Comparison of ENCODE assay signal across 26 mouse cellular contexts in the genomic region with DNA sequence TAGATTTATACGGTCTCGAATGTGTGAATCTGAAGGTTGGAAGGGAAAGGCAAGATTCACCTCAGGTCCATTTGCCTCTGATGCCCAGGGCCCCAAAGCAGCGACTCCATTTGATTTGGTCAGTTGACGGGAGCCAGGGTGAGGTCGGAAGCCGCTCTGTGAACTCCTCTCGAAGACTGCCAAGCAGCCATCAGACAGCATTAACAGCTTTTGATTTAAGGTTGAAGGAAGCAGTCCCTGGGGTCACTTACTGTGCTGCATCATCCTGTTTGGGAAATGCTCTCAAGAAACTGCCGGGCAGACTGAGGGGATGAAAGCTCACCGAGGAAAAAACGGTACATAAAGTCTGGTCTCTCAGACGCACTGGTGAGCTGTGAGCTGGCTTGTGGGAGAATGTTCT.
A peak's percentile ranks its signal among the peaks of the same experiment; 100 is the strongest.
DNase-seq lines count a peak whose midpoint lies in the region; ATAC-seq lines count a peak whose summit lies in the region.
"Had no signal": no experiment of that assay in that cellular context is flagged by ENCODE, and none has a peak within 500 bp of the region (broad histone marks: within the 10 kb centered on the region; RNA-seq: fewer than 3 reads in every experiment).

No protein-coding gene starts in this region.

- 49% methylated on average over 11 of the region's 11 CpGs for WGBS in intestine, embryonic 14.5 days
- WGBS in intestine, embryonic 16.5 days, result 55% methylated on average over 11 of the region's 11 CpGs
- WGBS in midbrain, embryonic 15.5 days, result 76% methylated on average over 11 of the region's 11 CpGs

- no peak overlapping the region for H3K27ac ChIP-seq in intestine, embryonic 14.5 days (ENCODE audit: low read depth)
- H3K27ac ChIP-seq in intestine, embryonic 16.5 days (ENCODE audit: low read length), result no peak overlapping the region
- H3K27ac ChIP-seq in midbrain, embryonic 15.5 days, result no peak overlapping the region
- H3K27ac ChIP-seq: forebrain, embryonic 10.5 days; forebrain, embryonic 13.5 days; hindbrain, embryonic 12.5 days; hindbrain, embryonic 15.5 days had no signal

- H3K4me3 ChIP-seq in intestine, embryonic 14.5 days (ENCODE audit: low read depth, low read length), result no peak overlapping the region
- no peak overlapping the region for H3K4me3 ChIP-seq in intestine, embryonic 16.5 days (ENCODE audit: low read length)
- H3K4me3 ChIP-seq in midbrain, embryonic 15.5 days, result no peak overlapping the region
- H3K4me3 ChIP-seq: forebrain, embryonic 10.5 days; forebrain, embryonic 13.5 days; hindbrain, embryonic 12.5 days; hindbrain, embryonic 15.5 days had no signal

- peak; percentile 49 for DNase-seq in intestine, embryonic 14.5 days (ENCODE audit: low spot score)
- peak; percentile 47 for DNase-seq in kidney, postnatal 10 days
- no peak for DNase-seq in kidney, adult 18-20 months
- DNase-seq in kidney, postnatal 4 days, result peak; percentile 37 to 57
- no peak for DNase-seq in kidney, postnatal 36 days
- DNase-seq in retina, postnatal 1 day, result no peak
- DNase-seq: adrenal gland, adult 8-10 months; adrenal gland, postnatal 25 days; B cell, adult 2 months; cerebellum, adult 11-12 months; cerebellum, adult 9-10 months; cerebellum, postnatal 14 days; gastrocnemius, postnatal 10 days; gastrocnemius, postnatal 36 days; heart, adult 11 months had no signal

- H3K4me1 ChIP-seq in intestine, embryonic 14.5 days (replicated peaks; ENCODE audit: control insufficient read depth, insufficient read depth, low read length), result peaks cover 4% of the 10 kb centered on the region
- 0 out of 2 replicates have a peak, but pooled peaks cover 2% of the 10 kb centered on the region for H3K4me1 ChIP-seq in intestine, embryonic 16.5 days (ENCODE audit: control insufficient read depth, insufficient read depth, low read length)
- peaks cover 11% of the 10 kb centered on the region for H3K4me1 ChIP-seq in midbrain, embryonic 15.5 days

- no peaks in the 10 kb centered on the region for H3K36me3 ChIP-seq in intestine, embryonic 14.5 days (ENCODE audit: control insufficient read depth, insufficient read depth, low read length)
- H3K36me3 ChIP-seq in intestine, embryonic 16.5 days (ENCODE audit: control insufficient read depth, insufficient read depth, low read length), result no peaks in the 10 kb centered on the region
- H3K36me3 ChIP-seq in midbrain, embryonic 15.5 days (replicated peaks), result no peaks in the 10 kb centered on the region
- H3K36me3 ChIP-seq: forebrain, embryonic 10.5 days; G1E; hindbrain, embryonic 12.5 days; hindbrain, embryonic 15.5 days had no signal

- H3K9me3 ChIP-seq in intestine, embryonic 14.5 days (ENCODE audit: control insufficient read depth, low read length), result no peaks in the 10 kb centered on the region
- H3K9me3 ChIP-seq in intestine, embryonic 16.5 days (ENCODE audit: control insufficient read depth, low read length), result no peaks in the 10 kb centered on the region
- H3K9me3 ChIP-seq in midbrain, embryonic 15.5 days, result no peaks in the 10 kb centered on the region
- H3K9me3 ChIP-seq: forebrain, embryonic 10.5 days; forebrain, embryonic 13.5 days; G1E; hindbrain, embryonic 12.5 days; hindbrain, embryonic 15.5 days had no signal

- no peaks in the 10 kb centered on the region for H3K27me3 ChIP-seq in intestine, embryonic 14.5 days (replicated peaks; ENCODE audit: control insufficient read depth, insufficient read depth, low read length)
- H3K27me3 ChIP-seq in intestine, embryonic 16.5 days (replicated peaks; ENCODE audit: control insufficient read depth, insufficient read depth, low read length), result no peaks in the 10 kb centered on the region
- no peaks in the 10 kb centered on the region for H3K27me3 ChIP-seq in midbrain, embryonic 15.5 days (replicated peaks)
- H3K27me3 ChIP-seq: CH12.LX; forebrain, embryonic 13.5 days; hindbrain, embryonic 12.5 days; hindbrain, embryonic 15.5 days had no signal

- no peak for ATAC-seq in intestine, embryonic 14.5 days (replicated peaks; ENCODE audit: low FRiP score, low TSS enrichment, low read depth)
- ATAC-seq in intestine, embryonic 16.5 days, result no peak
- no peak for ATAC-seq in midbrain, embryonic 15.5 days (replicated peaks)
- ATAC-seq: activated CD4-positive, CD25-positive, alpha-beta regulatory T cell, adult 4 months; forebrain, embryonic 13.5 days; forebrain, embryonic 16.5 days had no signal

- no peak overlapping the region for H3K9ac ChIP-seq in intestine, embryonic 14.5 days (ENCODE audit: low read length)
- no peak overlapping the region for H3K9ac ChIP-seq in intestine, embryonic 16.5 days (ENCODE audit: low read depth, low read length)
- H3K9ac ChIP-seq in midbrain, embryonic 15.5 days, result no peak overlapping the region
- H3K9ac ChIP-seq: forebrain, embryonic 13.5 days; hindbrain, embryonic 12.5 days; hindbrain, embryonic 15.5 days had no signal

- no peak overlapping the region for H3K4me2 ChIP-seq in intestine, embryonic 14.5 days (ENCODE audit: low read length)
- H3K4me2 ChIP-seq in intestine, embryonic 16.5 days (ENCODE audit: low read depth, low read length), result no peak overlapping the region
- no peak overlapping the region for H3K4me2 ChIP-seq in midbrain, embryonic 15.5 days
- H3K4me2 ChIP-seq: forebrain, embryonic 13.5 days; heart, embryonic 11.5 days; hindbrain, embryonic 12.5 days; hindbrain, embryonic 15.5 days had no signal

Comparison
In these comparisons a context has a peak if more than half of its experiments do, and no peak if none do; other contexts are left out.
1. DNase-seq: peak in intestine, embryonic 14.5 days (single experiment), kidney, postnatal 10 days (single experiment) and kidney, postnatal 4 days (2 of 2); none in kidney, adult 18-20 months (single experiment), kidney, postnatal 36 days (0 of 2) and retina, postnatal 1 day (single experiment).